Mouse (Mus musculus) gastrocnemius, adult 18-20 months (tissue): ENCODE measurements around the gene Crybb2. TPM values are rescaled to one million over a fixed set of nuclear protein-coding genes. Genes with fewer than 3 reads are reported as not detected.

Experiments used
- DNase-seq: peaks from one replicate; pipeline ENCODE4 v3.0.0; 2021; ENCODE audit warnings: low spot score
- total RNA-seq, 2 experiments: library from RNA; stranded (reverse); gene quantifications; 2 replicates each; pipeline ENCODE4 v1.2.3; 2021

Gene Crybb2
- total RNA-seq, 2 experiments from 2014 or later = not detected

GRCm38 (mm10) chr5:113035094-113036047 is 34.5 kb downstream of the Crybb2 start:
- no peak for DNase-seq

- no peak for DNase-seq
These were observed 38.6 kb downstream of the Crybb2 start for GRCm38 (mm10) chr5:113031201-113031754.

GRCm38 (mm10) chr5:113030082-113030481 is 39.8 kb downstream of the Crybb2 start:
- DNase-seq = no peak

GRCm38 (mm10) chr5:113026706-113027105 is 43.2 kb downstream of the Crybb2 start:
- no peak for DNase-seq

GRCm38 (mm10) chr5:113024154-113024764 is 45.7 kb downstream of the Crybb2 start:
- DNase-seq = no peak

- DNase-seq = no peak
These were observed 51.7 kb downstream of the Crybb2 start for GRCm38 (mm10) chr5:113018190-113018589.

GRCm38 (mm10) chr5:113017004-113017403 is 52.9 kb downstream of the Crybb2 start:
- no peak for DNase-seq

- DNase-seq = no peak
These were observed 54.5 kb downstream of the Crybb2 start, which contains the start of gene Grk3 for GRCm38 (mm10) chr5:113015236-113016061. Gene Grk3 (minus strand): TSS chr5:113015791.

- peak; percentile 83 for DNase-seq
These were observed 55.1 kb downstream of the Crybb2 start for GRCm38 (mm10) chr5:113014808-113015235.

GRCm38 (mm10) chr5:113014111-113014807 is 55.7 kb downstream of the Crybb2 start:
- DNase-seq = no peak

GRCm38 (mm10) chr5:113011926-113012325 is 58.0 kb downstream of the Crybb2 start:
- no peak for DNase-seq

- DNase-seq = no peak
These were observed 60.6 kb downstream of the Crybb2 start for GRCm38 (mm10) chr5:113009183-113009820.

- DNase-seq = no peak
These were observed 61.4 kb downstream of the Crybb2 start for GRCm38 (mm10) chr5:113008496-113008895.

Other genes with a start within 250 kb of the Crybb2 start
- 100 to 1,000 TPM; 309 to 349 TPM for gene Myo18b, start 173.8 kb downstream of the Crybb2 start, total RNA-seq
- 1 to 10 TPM; 4.6 to 5.7 TPM for gene Grk3, start 54.3 kb downstream of the Crybb2 start, total RNA-seq
- gene Crybb3, start 11.5 kb upstream of the Crybb2 start, total RNA-seq = under 1 TPM in 1 of 2 experiments, not detected in 1; 0.31 TPM
- gene 2900026A02Rik, start 151.1 kb upstream of the Crybb2 start, total RNA-seq = 10 to 100 TPM; 21.3 to 25.8 TPM
- gene Tmem211, start 156.8 kb upstream of the Crybb2 start, total RNA-seq = not detected
- under 1 TPM; 0.38 to 0.39 TPM for gene Sgsm1, start 240.7 kb upstream of the Crybb2 start, total RNA-seq